Mouse (Mus musculus) hindlimb bud, embryonic 11.5 days (tissue): Measurements from ENCODE around the gene Ruvbl2.
"Not testable (repeated sequence)": the region's sequence is repeated elsewhere in the genome, so short reads cannot be mapped to it uniquely, and the experiment has no call there.

Experiments used
- DNase-seq: peaks from one replicate; pipeline ENCODE4 v3.0.0-alpha.2; 2012; ENCODE audit warnings: low read depth, low spot score; ENCODE audit errors: extremely low spot score

Ruvbl2 gene

DNA sequence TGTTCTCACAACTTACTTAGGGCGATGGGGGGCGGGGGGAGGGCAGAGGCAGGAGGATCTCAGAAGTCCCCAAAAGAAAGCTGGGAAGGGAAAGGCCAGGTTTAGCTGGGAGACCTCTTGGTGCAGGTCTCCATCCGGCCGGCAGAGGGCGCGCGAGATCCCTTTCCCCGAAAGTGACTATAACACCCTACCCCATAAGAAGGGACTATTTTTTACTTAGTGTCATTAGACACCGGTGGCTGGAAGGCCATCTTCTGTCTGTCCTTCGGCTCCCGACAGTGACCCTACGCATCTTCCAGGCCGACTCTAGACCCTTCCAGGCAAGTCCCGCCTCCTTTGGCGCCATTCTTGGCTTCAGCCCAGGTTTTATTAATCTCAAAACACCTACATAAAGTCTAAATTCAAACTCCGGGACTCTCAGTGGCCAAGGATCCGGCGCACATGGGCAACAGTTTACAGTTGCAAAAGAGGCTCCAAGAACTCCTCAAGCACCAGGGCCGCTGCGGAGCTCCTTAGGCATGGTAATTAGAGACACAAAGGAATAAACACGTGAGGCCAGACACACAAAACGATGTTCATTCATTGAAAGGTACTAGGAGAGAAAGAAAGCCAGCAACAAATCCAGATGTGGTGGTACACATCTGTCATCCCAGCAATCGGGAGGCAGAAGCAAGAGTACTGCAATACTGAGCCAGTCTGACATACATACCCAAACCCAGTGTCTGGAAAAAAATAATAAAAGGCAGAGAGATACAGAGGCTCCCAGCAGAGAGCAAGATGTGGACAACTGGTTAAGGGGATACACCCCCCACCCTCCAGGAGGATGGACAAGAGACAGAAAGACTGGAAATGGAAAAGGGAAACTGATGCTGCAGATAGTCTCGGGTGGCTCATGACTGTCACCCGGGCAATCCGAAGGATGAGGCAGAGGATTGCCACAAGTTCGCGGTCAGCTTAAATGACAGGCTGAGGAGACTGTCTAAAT, 32.5 kb downstream of the Ruvbl2 start, which contains the start of gene Kcna7:
Kcna7 (plus strand) TSS at position 563 of the 985 bp plus-strand sequence.
- no peak for DNase-seq

DNA sequence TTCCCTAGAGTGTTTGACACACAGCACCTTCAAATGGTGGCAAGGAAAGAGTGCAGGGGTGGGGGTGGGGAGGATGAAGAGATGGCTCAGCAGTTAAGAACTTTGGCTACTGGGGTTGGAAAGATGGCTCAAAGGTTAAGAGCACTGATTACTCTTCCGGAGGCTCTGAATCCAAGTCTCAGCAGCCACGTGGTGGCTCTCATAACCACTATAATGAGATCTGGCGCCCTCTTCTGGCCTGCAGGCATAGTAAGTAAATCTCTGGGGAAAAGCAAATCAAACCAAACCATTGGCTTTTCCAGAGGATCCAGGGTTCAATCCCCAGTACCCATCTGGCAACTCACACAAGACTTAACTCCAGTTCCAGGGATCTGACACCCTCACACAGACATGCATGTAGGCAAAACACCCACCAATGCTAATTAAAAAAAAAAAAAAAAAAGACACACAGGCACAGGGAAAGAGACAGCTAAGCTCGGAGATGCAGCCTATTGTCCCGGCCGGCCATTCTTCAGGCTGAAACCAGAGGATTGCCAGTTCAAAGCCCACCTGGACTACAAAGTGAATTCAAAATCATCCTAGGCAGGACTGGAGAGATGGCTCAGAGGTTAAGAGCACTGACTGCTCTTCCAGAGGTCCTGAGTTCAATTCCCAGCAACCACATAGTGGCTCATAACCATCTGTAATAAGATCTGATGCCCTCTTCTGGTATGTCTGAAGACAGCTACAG, 34.2 kb downstream of the Ruvbl2 start:
- DNase-seq: no peak

DNA sequence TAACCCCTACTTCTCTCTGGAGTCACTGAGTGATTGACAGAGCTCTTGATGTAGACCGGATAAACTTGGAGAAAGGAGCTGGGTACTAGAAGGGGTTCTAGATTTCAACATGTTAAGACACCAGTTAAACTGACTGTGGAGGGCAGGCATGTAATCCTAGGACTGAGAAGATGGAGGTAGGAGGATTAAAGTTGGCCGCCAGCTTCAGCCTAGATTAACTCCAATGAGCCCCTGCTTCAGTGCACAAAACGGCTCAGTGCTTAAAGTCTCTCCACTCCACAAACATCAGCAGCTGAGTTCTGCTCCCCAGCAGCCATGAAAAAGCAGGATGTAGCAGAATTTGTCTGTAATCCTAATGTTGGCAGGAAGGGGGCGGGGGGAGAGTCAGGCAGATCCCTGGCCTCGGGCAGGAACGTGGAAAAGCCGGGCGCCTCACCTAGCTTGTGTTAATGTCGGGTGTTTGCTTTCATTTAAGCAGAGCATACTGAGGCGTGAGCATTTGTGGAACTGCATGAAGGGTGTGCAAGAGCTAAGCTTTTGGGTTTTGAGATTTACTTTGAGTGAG, 36.3 kb downstream of the Ruvbl2 start:
- no peak for DNase-seq

GRCm38 (mm10) chr7:45396787-45397186, 41.1 kb downstream of the Ruvbl2 start:
- no peak for DNase-seq

- DNase-seq: not testable (repeated sequence)
Measured at GRCm38 (mm10) chr7:45396337-45396775, 41.5 kb downstream of the Ruvbl2 start.

GRCm38 (mm10) chr7:45395578-45396336, 42.1 kb downstream of the Ruvbl2 start, which contains the start of gene Snrnp70:
TSS of gene Snrnp70 (minus strand) at chr7:45395742.
- DNase-seq: peak; percentile 100

DNA sequence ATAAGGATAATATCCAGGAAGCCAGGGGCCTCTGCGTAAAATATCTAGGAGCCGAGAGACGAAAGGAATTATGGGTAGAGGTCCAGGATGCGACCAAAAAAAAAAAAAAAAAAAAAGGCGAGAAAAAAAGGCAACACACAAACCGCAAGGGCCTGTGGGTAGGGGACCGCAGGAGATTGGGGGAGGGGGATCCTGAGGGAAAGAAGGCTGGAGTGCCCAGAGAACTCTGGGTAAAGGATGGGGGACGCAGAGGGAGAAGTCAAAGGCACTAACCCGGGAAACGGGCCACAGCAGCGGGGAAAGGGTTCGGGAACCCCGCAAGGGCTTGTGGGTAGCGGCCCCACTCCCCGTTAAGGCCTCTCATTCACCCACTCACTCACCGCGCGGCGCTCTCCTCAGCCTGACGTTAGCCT, 42.8 kb downstream of the Ruvbl2 start:
- DNase-seq: peak; percentile 58

DNA sequence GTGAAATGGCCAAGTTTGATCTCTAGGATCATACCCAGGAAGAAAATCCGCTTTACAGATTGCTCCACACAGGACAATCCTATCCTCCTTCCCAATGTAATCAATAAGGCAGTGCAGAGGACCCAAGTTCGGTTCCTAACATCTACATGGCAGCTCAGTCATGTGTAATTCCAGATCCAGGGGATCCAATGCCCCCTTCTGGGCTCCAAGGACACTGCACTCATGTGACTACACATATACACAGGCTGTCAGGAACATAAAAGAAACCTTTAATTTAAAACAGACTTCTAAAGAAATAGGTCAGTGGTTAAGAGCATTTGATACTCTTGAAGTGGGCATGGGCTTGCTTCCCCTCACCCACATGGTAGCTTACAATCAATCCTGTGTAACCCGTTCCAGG, 51.8 kb downstream of the Ruvbl2 start:
- no peak for DNase-seq

DNA sequence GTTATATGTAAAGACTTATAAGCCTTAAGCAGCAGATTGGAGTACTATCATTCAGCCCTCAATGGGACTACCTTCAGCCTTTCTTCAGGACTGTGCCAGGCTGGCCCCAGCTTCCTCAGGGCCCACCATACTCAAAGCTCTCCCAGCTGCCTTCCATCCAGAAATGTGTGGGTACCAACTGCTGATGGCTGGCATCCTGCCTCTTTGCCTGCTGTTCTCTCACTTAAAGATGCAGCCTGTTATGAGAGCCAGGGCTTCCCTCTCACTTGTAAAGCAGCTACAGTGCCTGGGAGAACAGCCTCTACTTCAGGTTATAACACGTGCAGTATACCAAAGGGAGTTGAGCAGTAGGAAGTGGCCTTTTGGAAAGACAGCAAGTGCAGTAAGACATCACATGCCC, 61.8 kb downstream of the Ruvbl2 start:
- DNase-seq: no peak

DNA sequence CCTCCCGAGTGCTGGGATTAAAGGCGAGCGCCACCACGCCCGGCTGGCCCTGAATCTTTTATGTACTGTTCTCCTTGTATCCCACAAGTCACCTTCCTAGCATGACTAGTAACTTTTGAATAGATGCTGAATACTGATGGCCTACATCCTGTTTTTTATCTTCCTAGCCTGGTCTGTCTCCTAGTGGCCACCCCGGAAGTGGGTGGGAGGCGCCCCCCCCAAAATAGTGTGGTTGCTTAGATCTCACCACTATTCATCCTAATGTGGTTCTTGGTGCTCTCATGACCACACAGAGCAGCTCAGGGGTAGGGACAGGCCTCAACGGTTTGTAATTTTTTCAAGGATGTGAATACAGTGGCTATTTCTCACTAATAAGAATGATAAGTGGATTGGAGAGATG, 63.3 kb downstream of the Ruvbl2 start:
- no peak for DNase-seq

GRCm38 (mm10) chr7:45372371-45372770, 65.5 kb downstream of the Ruvbl2 start:
- DNase-seq: no peak
